Mouse (Mus musculus) intestine, postnatal 0 days (tissue): ENCODE results near the gene Acnat1. TPM values are rescaled to one million over a fixed set of nuclear protein-coding genes. Genes with fewer than 3 reads are reported as not detected.
"Not testable (repeated sequence)": the region's sequence is repeated elsewhere in the genome, so short reads cannot be mapped to it uniquely, and the experiment has no call there.

Source experiments
- ATAC-seq: fragments of 200-750 bp; cut with Nextera tagmentation; 2 replicates; pipeline ENCODE4 v1.8.0; 2017; ENCODE audit warnings: mild to moderate bottlenecking, moderate TSS enrichment, moderate library complexity
- H3K27ac ChIP-seq: fragments of 300-500 bp; sonication (generic); 2 replicates; pipeline ENCODE4 v1.5.1; 2014; ENCODE audit warnings: mild to moderate bottlenecking, low read depth, low read length, moderate library complexity
- H3K27me3 ChIP-seq: fragments of 300-500 bp; sonication (generic); replicated peaks from 2 replicates; pipeline ENCODE4 v1.6.1; 2014; ENCODE audit warnings: low read length, mixed read lengths; ENCODE audit not compliant: control insufficient read depth, insufficient read depth
- H3K36me3 ChIP-seq: fragments of 300-500 bp; sonication (generic); 2 replicates; pipeline ENCODE4 v1.6.1; 2014; ENCODE audit warnings: mild to moderate bottlenecking, moderate library complexity; ENCODE audit not compliant: control insufficient read depth, insufficient read depth
- H3K4me1 ChIP-seq: fragments of 300-500 bp; sonication (generic); replicated peaks from 2 replicates; pipeline ENCODE4 v1.6.1; 2014; ENCODE audit warnings: antibody characterized with exemption, low read length, mixed read lengths; ENCODE audit not compliant: control insufficient read depth, insufficient read depth
- H3K4me2 ChIP-seq: fragments of 300-500 bp; sonication (generic); replicated peaks from 2 replicates; pipeline ENCODE4 v1.6.1; 2014; ENCODE audit warnings: low read depth, mild to moderate bottlenecking, moderate library complexity
- H3K4me3 ChIP-seq: fragments of 300-500 bp; sonication (generic); 2 replicates; pipeline ENCODE4 v1.5.1; 2014; ENCODE audit warnings: low read depth, low read length
- H3K9ac ChIP-seq: fragments of 300-500 bp; sonication (generic); 2 replicates; pipeline ENCODE4 v1.6.1; 2014; ENCODE audit warnings: mild to moderate bottlenecking, low read depth, low read length
- H3K9me3 ChIP-seq: fragments of 300-500 bp; sonication (generic); 2 replicates; pipeline ENCODE4 v1.6.1; 2016; ENCODE audit warnings: mixed run types; ENCODE audit not compliant: control insufficient read depth
- CTCF ChIP-seq: sonication (generic); IDR thresholded peaks from 2 replicates; pipeline ENCODE4 v1.5.1; 2016; ENCODE audit warnings: low read depth, mild to moderate bottlenecking, control low read depth, antibody characterized with exemption, moderate library complexity
- WGBS: fragments of 180-500 bp; shearing (Covaris S2); extraction: QIAGEN DNeasy Blood & Tissue Kit; methylation state at CpG from one replicate; pipeline ENCODE4 v1.1.7; 2014; 5-methylcytosine and 5-hydroxymethylcytosine counted together
- polyA plus RNA-seq: library from polyadenylated mRNA; unstranded; fragments of >200 nt; fragmentation: Nextera tagmentation; extraction: Ambion mirVana; gene quantifications from 2 replicates; pipeline ENCODE4 v1.2.1, GENCODE M21; 2015

Acnat1 gene
- polyA plus RNA-seq, 1 experiment from 2014 or later: 8.4 TPM

DNA sequence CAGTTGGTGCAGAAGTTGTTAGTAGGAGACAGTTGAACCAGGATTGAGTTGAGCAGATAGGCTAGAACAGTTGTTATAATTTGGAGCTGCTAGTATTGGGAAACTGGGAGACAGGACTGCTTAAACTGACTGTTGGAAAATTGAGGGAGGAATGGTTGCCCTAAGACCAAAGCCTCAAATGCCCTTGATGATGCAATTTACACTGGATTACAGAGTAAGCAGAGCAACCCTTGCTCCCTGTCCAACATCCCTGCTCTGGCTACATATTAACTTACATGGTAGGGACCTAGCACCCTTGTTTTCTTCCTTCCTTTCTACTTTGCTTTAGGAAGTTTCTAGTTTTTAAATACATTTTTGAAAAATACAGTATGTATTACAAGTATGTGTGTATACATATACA lies 11.7 kb upstream of the Acnat1 start:
- peak overlapping the region; percentile 50; the same call in 1 of the 2 replicates for H3K27ac ChIP-seq

DNA sequence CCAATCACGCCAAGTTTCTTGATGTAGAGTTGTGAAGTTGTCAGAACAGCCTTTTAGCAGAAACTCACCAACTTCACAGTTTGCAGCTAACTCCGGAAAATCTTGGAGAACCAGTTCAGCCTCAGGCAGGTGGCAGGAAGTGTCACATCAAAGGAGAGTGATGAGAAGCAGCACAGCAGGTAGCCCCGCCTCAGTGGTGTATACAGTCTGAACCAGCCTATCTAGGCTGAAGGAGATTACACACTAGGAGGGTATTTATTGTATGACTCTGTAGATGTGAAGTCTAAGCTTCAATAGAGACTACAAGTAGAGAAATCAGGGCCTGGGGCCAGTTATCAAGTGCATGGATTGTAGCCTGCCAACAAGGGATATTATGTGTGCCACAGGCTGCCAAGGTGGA lies 7.2 kb upstream of the Acnat1 start:
- Histone ChIP-seq H3K27ac (peak overlapping the region; percentile 90), H3K4me3 (peak overlapping the region; percentile 39), H3K4me2 (peak overlapping the region; percentile 64), H3K9me3 (no peaks in the 10 kb centered on the region), H3K36me3 (no peaks in the 10 kb centered on the region), H3K27me3 (no peaks in the 10 kb centered on the region), H3K4me1 (peaks cover 5% of the 10 kb centered on the region; the same call in 1 of the 2 replicates), H3K9ac (no peak overlapping the region)
- peak; percentile 81 for ATAC-seq
- WGBS: 28% methylated on average over 3 of the region's 3 CpGs
- TF ChIP-seq CTCF: no peak

More for the DNA sequence above, 11.7 kb upstream of the Acnat1 start:
- Histone ChIP-seq H3K4me1 (peaks cover 5% of the 10 kb centered on the region; the same call in 1 of the 2 replicates), H3K4me2 (no peak overlapping the region), H3K9ac (no peak overlapping the region), H3K36me3 (no peaks in the 10 kb centered on the region), H3K27me3 (no peaks in the 10 kb centered on the region), H3K9me3 (no peaks in the 10 kb centered on the region), H3K4me3 (no peak overlapping the region)
- peak; percentile 86 for ATAC-seq
- TF ChIP-seq CTCF: no peak

DNA sequence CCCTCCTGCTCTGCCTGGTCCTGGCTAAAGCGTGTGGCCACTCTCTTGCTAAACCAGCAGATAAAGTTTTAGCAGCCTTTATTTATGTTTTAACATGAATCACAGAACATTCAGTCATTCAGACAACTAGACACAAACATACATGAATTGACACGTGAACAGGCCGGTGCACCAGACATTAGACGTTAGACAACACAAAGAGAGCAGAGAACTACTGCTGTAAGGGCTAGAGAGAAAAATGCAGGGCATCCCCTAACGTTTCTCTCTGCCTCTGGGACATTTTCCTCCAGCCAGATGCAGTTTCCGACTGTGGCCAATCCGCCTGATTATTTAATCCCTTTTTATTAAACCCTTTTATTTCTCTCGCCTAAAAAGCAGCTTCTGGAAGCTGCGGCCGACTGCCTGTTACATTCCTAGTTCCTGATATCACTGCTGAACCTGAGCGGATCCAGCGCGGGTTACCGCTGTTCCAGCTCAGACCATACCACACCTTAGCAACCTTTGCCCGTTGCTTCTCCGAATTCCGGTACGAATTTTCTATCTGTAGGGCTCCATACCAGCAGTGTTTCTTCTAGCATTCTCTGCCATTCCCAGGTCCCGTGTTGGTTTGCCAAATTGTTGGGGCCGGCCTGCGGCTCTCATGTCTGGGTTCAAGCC lies 6.5 kb upstream of the Acnat1 start:
- ATAC-seq: peak; percentile 92
- Histone ChIP-seq H3K9me3 (no peaks in the 10 kb centered on the region), H3K4me2 (peak overlapping the region; percentile 64), H3K36me3 (no peaks in the 10 kb centered on the region), H3K27ac (peak overlapping the region; percentile 90), H3K4me1 (peaks cover 5% of the 10 kb centered on the region; the same call in 1 of the 2 replicates), H3K4me3 (peak overlapping the region; percentile 39), H3K27me3 (no peaks in the 10 kb centered on the region), H3K9ac (peak overlapping the region; percentile 42; the same call in 1 of the 2 replicates)
- 11% methylated on average over 21 of the region's 21 CpGs for WGBS
- TF ChIP-seq CTCF: no peak

DNA sequence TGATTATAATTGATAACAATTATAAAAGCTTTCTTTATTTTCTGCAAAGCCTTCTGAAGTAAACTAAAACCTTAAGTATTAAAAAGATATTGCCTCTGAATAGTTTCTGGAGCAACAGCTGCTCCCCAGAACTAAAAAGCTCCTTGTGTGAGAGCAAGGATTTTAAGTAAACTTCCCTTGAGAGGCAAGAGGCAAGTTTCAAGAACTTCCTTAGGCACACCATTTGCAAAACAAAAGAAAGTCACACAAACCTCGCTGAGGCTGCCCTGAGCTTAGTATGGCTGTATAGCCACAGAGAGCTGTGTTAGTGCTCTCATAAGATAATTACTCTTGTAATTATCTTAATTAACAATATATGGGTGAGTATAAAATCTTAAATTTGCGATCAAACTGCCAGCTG lies 5.3 kb upstream of the Acnat1 start:
- H3K36me3 ChIP-seq, H3K9me3 ChIP-seq, ATAC-seq, H3K27ac ChIP-seq, H3K4me1 ChIP-seq, H3K27me3 ChIP-seq: not testable (repeated sequence)
- Histone ChIP-seq H3K4me2 (peak overlapping the region; percentile 64), H3K4me3 (peak overlapping the region; percentile 22; the same call in 1 of the 2 replicates), H3K9ac (peak overlapping the region; percentile 17; the same call in 1 of the 2 replicates)
- 18% methylated on average over 2 of the region's 2 CpGs for WGBS

- no peak for TF ChIP-seq CTCF
- Histone ChIP-seq H3K27me3 (no peaks in the 10 kb centered on the region), H3K4me3 (peak overlapping the region; percentile 22), H3K9me3 (no peaks in the 10 kb centered on the region), H3K36me3 (no peaks in the 10 kb centered on the region), H3K4me2 (peak overlapping the region; percentile 64), H3K27ac (no peak overlapping the region), H3K4me1 (peaks cover 5% of the 10 kb centered on the region; the same call in 1 of the 2 replicates), H3K9ac (peak overlapping the region; percentile 17; the same call in 1 of the 2 replicates)
- WGBS: 21% methylated on average over 19 of the region's 19 CpGs
- ATAC-seq: no peak
Measured at GRCm38 (mm10) chr4:49478118-49478877, 4.6 kb upstream of the Acnat1 start.

DNA sequence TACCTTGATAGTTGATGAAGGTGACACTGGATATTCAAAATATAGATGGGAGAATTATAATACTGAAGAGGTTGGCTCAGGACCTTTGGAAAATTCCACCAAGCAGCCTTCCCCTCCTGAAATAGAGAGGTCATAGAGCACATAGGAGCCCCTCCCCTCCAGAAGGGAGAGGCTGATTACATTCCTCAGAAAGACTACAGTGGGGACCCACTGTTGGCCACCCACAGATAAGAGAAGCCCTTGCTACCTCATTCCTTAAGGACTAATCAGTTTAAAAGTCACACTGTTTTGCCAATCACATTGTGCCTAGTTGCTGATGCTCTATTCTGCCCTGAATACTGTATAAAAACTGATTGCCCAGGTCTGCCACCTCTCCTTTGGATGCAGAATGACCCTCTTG lies 871 bp upstream of the Acnat1 start:
- H3K36me3 ChIP-seq: no peaks in the 10 kb centered on the region
- H3K27me3 ChIP-seq: no peaks in the 10 kb centered on the region
- no peak overlapping the region for H3K9ac ChIP-seq
- no peak overlapping the region for H3K4me2 ChIP-seq
- H3K9me3 ChIP-seq: no peaks in the 10 kb centered on the region
- H3K4me1 ChIP-seq: no peaks in the 10 kb centered on the region
- H3K27ac ChIP-seq: no peak overlapping the region; the same call in 1 of the 2 replicates
- no peak for ATAC-seq
- no peak for TF ChIP-seq CTCF
- no peak overlapping the region for H3K4me3 ChIP-seq
